Mouse (Mus musculus) cerebellum, adult 2 months (tissue): ENCODE measurements around the gene 2210016F16Rik.

Experiments used
- CTCF ChIP-seq: fragments of 200-500 bp; IDR thresholded peaks from 2 replicates; pipeline ENCODE4 v1.5.1; 2011; ENCODE audit warnings: low read depth, mild to moderate bottlenecking, control low read depth, low read length, moderate library complexity, borderline replicate concordance; ENCODE audit not compliant: insufficient read depth
- POLR2A ChIP-seq: fragments of 200-500 bp; IDR thresholded peaks from 2 replicates; pipeline ENCODE4 v1.6.1; 2011; ENCODE audit warnings: low read length, control low read depth, borderline replicate concordance; ENCODE audit not compliant: insufficient read depth

DNA sequence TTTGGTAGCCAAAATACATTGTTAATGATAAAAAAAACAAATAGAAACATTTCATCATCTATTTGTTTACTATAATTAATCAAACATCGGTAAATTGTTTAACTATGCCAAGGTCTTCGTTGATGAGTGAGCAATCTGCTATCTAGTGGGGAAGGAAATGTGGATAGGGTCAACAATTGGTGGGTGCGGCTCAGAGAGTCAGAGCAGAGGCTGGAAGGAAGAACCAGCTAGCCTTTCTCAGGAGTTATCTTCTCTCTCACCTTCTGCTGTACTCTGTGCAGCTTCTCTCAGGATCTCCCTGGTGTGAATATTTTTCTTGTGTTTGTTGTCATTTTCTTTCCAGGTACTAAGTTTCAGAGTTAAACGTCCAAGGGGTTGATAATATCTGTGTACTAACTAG lies 37.2 kb upstream of the 2210016F16Rik start:
- TF ChIP-seq CTCF = no peak
- TF ChIP-seq POLR2A = no peak
